Mouse (Mus musculus): ENCODE results near the gene Il1b.

The Il1b gene

DNA sequence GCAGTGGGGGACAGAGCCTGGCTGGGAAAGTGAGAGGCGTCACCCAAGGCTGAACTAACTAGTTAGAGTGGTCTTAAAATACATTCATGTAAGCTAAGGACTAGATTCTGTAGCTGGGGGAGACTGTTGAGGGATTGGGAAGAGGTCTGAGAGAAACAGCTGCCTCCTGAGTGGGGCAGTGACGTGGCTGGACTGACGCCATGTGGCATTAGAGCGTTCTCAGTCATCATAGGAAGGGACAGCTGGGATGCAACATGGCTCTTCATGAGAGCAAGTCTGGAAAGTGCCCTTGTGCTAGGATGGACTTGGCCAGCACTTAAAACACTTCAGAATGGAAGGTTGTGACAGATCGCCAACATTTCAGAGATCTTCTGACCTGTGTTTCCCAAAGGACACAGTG is 2.1 kb downstream of the Il1b start:
- no peak for DNase-seq (ENCODE audit: low read depth, low spot score)

DNA sequence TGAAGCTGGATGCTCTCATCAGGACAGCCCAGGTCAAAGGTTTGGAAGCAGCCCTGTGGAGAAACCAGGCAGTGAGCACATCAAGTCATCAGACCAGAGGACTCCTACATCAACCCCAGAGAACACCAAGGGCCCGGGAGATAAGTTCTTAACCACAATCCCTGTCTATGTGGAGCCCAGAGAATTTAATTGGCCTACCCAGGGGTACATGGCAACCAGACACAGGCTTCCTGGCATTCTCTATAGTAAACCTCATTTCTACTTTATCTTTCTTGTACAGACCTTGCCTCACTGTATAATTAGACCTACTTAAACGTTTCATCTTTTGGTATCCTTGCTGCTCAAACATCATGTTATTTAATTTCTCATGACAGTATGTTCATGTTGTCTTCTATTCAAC is 2.8 kb downstream of the Il1b start:
- no peak for DNase-seq (ENCODE audit: low read depth, low spot score)

DNA sequence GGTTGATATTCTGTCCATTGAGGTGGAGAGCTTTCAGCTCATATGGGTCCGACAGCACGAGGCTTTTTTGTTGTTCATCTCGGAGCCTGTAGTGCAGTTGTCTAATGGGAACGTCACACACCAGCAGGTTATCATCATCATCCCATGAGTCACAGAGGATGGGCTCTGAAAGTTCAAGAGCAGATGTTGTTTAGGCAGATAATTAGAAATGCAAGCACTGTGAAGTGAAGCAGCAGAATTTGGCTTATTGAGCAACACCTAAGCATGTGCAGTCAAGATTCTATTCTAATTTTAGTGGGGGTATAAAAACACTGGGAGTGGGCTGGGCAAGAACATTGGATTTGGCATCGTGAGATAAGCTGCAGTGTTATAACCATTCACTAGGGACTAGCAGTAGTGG is 3.7 kb downstream of the Il1b start:
- DNase-seq (ENCODE audit: low read depth, low spot score) = no peak

DNA sequence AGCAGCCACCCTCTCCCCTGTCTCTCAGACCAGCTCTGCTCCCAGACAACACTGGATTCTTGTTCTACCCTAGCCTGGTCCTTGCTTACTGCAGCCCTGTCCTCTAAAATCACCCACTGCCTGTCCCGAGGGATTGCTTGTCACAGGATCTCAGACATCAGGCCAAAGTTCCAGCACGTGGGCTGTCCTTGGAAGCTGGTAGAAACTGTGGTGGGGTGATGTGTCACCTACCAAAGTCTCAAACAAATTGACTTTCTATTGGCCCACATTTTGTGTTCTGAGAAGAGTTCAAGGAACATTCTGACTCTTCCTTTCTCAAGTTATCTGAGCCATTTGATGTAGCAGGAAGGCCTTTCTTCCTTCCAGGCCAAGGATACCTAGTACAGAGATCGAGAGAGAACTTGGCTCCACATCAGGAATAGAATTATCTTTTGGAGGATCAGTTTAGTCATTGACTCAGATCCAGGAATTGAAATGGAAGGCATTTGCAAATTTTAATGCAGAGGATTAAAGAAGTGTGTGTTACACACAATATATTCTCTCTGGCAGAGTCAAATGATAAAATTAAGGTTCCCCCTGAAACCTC is 9.9 kb downstream of the Il1b start:
- DNase-seq (ENCODE audit: low read depth, low spot score) = no peak

DNA sequence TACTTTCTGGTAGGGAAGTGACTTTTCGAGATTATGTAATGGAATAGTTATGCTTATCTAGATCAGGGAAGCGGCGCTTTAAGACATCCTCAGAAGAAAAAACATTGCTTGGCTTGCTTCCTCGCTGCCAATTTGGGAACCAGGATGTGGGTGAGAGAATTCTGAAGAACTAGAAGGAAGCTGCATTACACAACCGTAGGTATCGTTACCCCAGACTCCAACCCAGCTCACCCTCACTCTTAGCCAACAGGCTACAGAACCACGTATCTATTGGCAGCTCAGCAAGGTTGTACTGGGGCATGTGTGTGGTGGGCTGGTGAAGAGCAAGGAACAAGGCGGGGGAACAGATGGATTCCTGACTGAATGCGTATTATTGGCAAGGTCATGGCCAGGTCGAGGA is 10.7 kb downstream of the Il1b start:
- no peak for DNase-seq (ENCODE audit: low read depth, low spot score)

DNA sequence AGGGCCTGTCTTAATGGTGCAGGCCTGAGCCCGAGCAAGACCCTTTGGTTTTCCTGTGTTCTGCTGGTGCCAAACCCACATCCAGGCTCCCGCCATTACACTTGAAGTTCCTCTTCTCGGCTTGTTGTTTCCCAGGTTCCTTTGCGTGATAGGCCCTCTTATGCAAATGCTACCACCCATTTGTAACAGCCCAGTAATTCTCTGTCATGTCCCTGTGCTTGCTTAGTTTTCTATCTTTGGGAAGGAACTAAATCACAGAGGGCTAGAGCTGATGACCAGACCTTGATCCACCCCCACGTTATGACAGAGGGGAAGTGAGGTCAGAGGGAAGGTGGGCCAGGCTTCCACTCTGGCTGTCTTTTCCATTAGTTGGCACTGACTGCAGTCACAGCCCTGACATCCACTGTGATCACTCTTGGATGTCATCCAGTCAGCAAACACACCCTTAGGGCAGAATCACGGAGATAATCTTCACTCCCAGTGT is 32.8 kb downstream of the Il1b start:
- no peak for DNase-seq (ENCODE audit: low read depth, low spot score)

DNA sequence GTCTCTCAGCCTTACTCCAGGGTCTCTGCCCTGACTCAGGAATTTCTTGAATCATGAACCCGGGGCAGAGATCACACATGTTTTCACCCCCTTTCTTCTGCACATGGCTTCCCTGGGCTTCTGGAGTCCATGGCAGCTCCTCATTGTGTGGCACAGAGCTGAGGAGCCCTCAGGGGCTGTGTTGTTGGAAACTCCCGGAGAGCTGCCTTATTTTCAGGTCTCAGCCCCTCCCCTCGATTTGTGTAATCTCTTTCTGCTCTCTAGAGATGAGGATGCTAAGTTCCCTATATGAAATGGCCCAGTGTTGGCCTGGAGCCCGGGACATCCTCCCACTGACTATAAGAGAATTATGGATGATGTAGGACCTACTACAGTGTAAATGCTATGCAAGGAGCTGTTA is 37.5 kb downstream of the Il1b start:
- no peak for DNase-seq (ENCODE audit: low read depth, low spot score)

DNA sequence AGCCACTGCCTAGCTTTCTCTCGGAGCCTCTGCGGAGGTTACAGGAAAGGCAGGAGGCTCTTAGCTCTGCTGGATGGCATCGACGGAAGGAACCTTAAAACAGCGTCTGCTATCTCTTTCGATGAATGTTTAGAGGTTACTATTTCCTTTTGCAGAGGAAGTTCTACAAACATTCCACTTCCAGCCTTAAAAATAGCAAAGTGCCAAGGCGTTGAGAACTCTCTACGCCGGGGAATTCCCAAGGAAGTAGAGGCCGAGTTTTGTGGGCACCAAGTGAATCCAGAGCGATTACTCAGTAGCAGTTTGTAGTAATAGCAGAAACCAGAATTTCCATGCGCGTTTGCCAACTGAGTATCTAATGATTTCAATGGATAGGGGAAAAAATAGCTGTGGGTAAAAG is 40.4 kb downstream of the Il1b start:
- DNase-seq (ENCODE audit: low read depth, low spot score) = no peak

DNA sequence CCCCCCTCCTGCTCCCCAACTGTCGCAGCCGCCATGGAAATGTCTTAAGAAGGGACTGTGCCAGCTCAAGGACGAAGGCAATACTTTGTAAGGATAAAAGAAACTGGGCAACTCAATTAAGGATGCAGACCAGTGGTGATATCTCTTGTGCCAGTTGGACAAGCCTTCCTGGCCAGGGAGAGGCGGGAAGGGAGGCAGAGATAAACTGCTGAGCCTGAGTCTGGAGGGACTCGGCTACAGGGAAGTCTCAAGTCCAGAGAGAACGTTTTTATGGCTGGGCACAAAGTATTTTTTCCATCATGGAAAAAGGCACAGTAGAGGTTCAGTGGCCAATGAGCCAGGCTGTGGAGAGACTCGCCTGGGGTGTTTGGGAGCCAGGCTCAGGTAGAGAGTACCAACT is 40.9 kb downstream of the Il1b start:
- DNase-seq (ENCODE audit: low read depth, low spot score) = no peak

DNA sequence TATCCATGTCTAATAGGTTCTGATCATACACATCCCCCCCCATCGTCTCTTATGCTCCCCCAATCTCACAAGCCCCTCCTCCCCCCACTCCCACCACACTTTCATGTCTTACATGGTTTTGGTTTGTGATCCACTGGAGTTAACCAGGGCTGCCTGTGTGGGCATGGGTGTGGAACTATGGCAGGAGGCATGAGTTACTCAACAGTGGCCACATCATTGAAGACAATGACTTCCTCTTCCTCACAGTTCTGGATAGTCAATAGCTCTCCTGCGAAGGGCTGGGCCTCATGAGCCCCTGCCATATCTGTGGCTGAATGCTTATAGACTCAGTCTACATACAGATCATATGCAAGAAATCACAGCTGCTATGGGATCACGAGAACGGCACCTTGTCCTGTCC is 42.7 kb downstream of the Il1b start:
- DNase-seq (ENCODE audit: low read depth, low spot score) = no peak

DNA sequence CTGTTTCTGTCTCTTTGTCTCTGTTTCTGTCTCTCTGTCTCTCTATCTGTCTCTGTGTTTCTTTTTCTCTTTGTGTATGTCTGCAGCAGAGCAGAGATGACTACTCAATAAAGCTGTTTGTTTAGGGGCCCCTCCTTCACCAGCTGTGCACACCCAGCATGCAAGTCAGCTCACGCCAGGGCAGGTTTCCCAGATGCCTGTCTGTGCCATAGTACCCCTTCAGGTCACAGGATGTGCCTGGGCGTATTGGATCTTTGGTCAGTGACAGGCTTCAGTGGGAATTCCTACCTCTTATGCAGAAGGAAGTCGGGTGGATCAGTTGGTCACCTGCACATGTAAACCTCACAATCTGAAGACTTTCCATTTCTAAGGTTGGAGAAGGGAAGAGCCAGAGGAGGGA is 46.7 kb downstream of the Il1b start:
- no peak for DNase-seq (ENCODE audit: low read depth, low spot score)

DNA sequence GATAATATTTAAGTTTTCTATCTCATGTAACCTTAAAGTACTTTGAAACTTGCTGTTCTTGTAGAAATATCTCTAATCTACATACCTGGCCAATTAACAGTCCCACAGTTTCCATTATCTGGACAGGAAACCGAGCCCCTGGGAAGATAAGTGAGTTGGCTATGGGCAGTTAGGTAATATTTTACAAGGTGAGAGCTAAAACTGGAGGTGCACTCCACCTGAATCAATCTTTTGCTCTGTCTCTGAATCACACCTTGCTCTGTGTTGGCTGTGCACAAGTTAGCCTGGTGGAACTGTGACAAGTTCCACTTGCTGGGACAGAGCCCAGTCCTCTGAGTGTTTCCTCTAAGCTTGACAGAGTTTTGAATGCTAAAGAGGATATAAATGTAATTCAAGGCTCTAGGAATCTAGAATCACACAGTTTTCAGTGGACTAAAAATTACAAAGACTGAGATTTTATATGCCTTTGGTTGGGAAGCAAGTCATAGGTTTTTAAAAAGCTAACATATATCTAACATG is 48.8 kb downstream of the Il1b start:
- DNase-seq (ENCODE audit: low read depth, low spot score) = no peak

DNA sequence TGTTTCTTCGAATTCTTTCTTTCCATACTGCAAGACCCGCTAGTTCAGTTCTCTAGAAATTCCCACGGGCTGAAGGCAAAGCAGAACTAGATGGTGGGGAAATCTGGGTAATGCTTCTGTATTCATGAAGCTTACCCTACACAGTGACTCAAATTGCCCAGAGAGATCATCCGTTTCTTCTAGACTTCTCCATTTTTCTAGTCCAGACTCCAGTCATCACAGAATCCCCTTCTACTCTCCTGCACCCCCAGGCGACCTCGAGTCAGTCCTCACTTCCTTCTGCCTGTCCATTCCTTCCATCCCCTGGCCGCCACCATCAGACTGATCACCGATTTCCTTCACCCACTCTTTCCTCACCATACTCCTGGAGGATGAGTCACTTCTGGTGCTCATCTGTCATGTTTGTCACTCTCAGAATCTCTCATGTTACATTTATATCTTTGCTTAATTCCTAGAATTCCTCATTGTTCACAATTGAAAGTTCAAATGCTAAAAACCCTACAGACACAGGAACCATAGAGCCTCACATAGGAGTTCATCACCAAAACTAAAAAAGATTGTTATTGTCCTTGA is 50.8 kb downstream of the Il1b start:
- DNase-seq (ENCODE audit: low read depth, low spot score) = no peak

DNA sequence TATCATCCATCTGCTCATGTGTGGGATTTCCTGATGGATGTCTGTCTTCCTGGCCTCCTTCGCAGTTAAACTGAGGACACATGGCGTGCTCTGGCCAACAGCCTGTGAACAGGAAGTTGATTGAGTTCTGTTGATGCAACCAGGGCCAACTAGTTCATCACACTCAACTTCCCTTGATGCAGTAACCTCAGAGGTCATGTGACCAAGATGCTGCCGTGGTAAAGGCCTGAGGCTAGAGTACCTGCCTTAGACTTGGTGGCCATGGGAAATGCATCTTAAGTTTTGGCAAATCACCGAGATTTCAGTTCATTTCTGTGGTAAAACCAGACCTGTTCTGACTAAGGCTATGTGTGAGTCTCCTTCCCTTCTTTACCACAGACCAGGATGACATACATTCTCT is 55.1 kb downstream of the Il1b start:
- no peak for DNase-seq (ENCODE audit: low read depth, low spot score)

DNA sequence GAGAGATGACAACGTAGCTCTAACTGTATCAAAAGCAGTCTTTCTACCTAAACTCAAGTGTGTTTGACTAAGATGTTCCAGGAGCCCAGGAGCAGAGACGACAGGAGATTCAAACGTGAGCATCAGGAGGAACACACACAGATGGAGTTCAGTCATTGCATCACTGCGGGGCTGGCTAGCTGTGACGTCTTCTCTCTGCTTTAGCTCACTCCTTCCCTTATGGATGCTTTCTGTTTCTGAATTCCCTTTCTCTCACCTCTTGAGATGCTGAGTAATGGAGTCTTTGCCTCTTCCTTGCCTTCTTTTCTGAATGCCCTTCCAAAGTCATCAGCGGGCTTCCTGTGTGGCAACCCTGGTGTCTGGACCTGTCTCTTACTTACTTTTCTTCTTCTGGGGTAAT is 56.1 kb downstream of the Il1b start:
- no peak for DNase-seq (ENCODE audit: low read depth, low spot score)
